Mouse (Mus musculus) T-helper 1 cell (primary cell): ENCODE measurements around the gene Ephb1.

Experiments
- in situ Hi-C: fragments of 300-600 bp; cut with MboI, MseI; formaldehyde crosslinking; loops from one replicate; pipeline ENCODE4 v1.15.1; 2025; ENCODE audit warnings: high pct_unique_total_duplicates

Ephb1 gene

DNA sequence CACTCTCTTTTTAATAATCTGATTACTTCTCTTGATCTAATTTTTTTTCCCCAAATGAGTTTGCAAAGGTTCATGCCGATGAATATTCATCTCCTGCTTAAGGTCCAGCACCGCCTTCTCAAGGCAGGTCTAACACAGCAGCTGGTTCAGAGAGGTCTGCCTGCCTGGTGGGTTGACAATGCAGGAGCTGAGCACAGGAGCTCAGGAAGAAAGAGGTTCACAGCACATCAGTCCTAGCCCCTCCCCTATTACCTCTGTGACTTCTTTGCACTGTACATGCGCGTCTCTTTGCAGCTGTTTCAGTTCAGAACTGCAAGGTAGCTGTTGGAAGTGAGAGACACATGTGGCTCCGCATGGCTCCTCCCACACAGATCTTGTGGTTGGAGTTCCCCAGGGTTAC lies 281.1 kb downstream of the Ephb1 start:
- in situ Hi-C loops, result no loop called here

DNA sequence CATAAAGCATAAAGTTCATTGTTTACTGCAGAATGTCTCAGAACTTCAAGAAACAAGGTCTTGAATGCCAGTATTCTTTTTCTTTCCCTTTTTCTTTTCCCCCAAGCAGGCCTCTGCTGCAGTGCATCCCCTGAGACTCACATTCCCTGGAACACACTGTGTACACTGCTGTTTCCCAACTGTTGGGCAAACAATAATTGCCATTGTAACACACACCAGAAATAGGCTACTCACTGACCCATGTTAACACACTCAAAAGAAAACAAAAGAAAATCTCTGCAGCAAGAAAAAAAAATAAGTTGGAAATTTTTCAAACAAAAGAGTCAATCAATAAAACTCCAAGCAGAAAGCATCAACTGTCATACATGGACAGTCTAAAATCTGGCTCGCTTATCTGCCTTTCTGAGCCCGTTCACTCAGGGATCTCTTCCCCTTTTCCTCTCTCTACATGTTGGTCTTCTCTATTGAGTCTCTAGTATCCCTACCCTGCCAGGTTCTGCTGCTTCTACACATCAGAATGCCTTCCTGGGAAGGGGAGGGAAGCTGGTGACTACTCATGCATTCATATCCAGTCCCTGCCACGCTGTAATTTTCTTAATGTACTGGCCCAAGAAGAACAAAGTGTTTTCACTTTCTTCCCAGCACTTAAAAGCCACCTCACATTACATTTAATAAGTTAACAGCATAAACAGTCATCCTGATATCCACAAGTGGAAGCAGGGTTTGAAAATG lies 285.2 kb downstream of the Ephb1 start:
- in situ Hi-C loops, result no loop called here

GRCm38 (mm10) chr9:102066601-102067000 lies 287.9 kb downstream of the Ephb1 start:
- in situ Hi-C loops, result no loop called here

- in situ Hi-C loops, result no loop called here
These were observed 308.6 kb downstream of the Ephb1 start for GRCm38 (mm10) chr9:102045886-102046285.

DNA sequence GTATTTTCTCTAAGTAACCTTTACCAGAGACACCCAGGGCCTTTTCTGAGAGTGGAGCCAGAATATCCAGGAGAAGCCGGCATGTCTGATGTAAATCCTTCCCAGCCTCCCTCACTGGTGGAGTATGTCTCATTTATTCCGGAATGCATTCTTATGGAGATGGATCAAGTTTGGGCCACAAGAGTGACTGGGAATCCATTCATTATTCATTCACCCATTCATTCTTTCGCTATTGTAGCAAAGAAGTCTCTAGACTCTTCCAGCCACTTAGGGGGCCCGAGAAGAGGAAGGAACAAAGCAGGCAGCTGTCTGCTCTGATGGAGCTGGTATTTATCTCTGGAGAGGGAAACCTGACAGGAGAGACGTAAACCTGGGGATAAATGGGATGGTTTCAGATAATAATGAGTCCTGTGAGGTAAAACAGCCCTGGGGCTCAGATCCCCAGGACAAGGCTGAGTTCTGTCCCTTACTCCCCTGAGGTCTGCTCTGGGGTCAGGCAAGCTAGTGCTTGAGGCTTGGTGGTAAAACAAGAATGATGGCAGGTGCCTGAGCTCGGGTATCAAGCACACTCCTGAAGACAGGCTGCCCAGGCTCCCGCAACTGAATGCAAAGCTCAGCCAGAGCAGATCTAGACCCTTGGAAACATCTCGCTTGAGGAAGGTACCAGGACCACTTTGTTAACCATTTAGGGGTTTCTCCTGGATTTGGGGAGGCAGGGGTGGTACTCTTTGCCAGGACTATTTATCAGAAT lies 309.2 kb downstream of the Ephb1 start:
- in situ Hi-C loops, result no loop called here

- in situ Hi-C loops, result no loop called here
These were observed 315.3 kb downstream of the Ephb1 start for GRCm38 (mm10) chr9:102039011-102039733.

DNA sequence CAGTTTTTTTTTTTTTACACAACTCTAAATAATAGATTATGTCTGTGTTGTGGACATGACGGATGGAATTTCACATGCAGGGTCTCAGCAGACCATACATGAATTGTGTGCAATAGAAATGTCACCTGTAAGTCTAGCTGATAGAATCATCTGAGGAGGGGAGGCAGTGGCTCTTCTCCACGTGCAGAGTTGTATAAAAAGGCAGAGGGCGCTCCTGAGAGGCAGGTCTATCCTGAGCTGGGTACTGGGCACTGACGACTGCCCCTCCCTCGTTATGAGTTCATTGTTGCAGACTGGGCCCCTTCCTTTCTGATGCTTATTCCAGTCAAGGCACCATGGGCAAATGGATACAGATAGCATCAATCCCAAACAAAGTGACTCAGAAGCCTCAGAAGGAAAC lies 318.4 kb downstream of the Ephb1 start:
- in situ Hi-C loops, result no loop called here

DNA sequence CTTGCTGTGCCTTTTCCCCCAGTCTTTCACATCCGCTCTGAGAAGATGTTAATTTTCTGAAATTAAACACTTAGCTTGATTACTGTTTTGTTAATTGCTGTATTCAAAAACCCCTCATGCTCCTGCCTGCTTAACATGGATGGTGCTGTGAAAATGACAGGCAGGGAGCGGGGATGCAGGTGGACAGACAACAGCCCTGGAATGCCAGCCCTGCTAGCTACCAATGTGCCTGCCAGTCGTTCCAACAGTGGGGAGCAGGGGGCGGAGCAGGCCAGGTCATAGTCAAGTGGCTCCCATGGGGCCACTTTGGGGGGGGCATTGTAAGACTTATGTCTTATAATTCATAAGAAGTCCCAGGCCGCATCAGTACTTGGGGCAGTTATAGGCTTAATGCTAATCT lies 321.3 kb downstream of the Ephb1 start:
- in situ Hi-C loops, result no loop called here

GRCm38 (mm10) chr9:102032376-102032775 lies 322.1 kb downstream of the Ephb1 start:
- in situ Hi-C loops, result no loop called here

DNA sequence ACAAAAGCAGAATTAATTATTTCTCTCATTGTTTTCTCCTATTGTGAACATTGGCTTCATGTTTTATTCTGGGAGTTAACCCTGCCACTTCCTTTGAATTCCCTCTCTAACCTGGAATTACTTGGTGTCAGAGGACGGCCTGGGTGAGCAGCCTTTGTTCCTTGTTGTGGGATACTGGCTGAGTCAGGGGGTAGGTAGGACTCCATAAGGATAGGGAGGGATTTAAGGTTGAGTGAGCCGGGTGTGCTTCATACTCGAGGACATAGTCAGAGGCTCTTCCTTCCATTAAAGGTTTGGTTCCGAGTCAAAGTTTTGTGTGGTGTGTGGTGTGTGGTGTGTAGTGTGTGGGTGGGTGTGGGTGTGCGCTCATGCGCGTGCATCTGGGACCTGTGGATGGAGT lies 324.8 kb downstream of the Ephb1 start:
- in situ Hi-C loops, result no loop called here

DNA sequence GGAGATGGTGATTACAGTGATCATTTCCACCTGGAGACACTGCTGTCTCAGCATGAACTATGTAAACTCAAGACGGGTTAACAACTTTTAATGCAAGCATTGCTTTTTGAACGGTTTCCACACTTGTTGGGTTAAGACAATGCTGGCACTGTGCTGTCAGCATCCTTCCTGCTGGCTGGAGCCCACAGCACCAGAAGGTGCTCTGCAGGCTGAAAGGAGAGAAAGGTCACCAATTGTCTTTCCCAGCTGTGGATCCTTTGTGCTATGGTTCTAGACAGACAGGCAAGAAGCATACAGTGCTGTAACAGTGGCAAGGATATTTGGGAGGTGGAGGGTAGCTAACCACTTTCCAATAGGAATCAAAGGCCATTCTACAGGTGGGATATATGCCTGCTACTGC lies 328.4 kb downstream of the Ephb1 start:
- in situ Hi-C loops, result no loop called here

- in situ Hi-C loops, result no loop called here
These were observed 329.4 kb downstream of the Ephb1 start for GRCm38 (mm10) chr9:102025141-102025540.

- in situ Hi-C loops, result no loop called here
These were observed 339.0 kb downstream of the Ephb1 start for GRCm38 (mm10) chr9:102015516-102015915.

GRCm38 (mm10) chr9:102007706-102008105 lies 346.8 kb downstream of the Ephb1 start:
- in situ Hi-C loops, result no loop called here

GRCm38 (mm10) chr9:102006539-102006938 lies 348.0 kb downstream of the Ephb1 start:
- in situ Hi-C loops, result no loop called here

GRCm38 (mm10) chr9:102002920-102003319 lies 351.6 kb downstream of the Ephb1 start:
- in situ Hi-C loops, result no loop called here

- in situ Hi-C loops, result no loop called here
These were observed 352.3 kb downstream of the Ephb1 start for GRCm38 (mm10) chr9:102002186-102002585.

DNA sequence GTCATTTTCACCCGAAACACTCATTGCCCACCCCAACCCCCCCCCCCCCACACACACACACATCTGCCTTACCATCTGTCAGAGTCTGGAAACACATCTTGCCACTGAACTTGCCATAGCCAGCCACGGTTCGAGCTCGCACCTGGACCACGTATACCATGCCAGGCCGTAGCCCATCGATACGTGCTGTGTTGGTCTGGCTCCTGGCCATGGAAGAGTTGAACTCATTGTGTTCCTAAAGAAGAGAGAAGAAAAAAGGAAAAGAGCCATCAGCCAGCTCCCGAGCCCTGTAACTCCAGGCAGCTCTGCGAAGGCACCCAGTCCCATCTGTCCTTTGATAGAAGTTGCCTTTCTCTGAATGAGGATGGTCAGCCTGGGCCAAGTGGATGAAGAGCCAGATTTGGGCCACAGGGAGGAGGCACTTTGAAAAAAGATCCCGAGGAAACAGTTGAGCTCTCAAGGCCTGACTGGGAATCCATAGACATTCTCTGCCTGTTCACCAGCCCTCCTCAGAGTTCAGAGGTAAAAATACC lies 352.8 kb downstream of the Ephb1 start:
- in situ Hi-C loops, result no loop called here

DNA sequence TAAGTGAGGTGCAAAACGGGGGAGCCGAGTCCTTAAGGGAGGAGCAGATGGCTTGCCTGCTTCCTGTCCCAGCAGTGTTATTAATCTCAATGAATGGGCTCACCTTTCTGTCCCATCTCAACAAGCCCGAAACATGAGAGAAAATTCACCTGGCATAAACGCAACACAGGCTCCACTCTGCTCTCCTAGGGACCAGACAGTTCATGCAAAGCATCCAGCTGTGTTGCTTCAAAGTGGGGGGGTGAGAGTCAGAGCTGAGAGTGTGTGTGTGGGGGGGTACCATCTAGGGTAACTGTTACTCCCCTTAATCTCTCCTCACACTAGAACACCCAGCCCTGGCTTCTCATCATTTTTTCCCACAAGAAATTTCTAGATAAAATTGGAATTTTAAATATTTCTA lies 354.8 kb downstream of the Ephb1 start:
- in situ Hi-C loops, result no loop called here

GRCm38 (mm10) chr9:101996771-101997500 lies 357.6 kb downstream of the Ephb1 start:
- in situ Hi-C loops, result no loop called here

GRCm38 (mm10) chr9:101996183-101996582 lies 358.3 kb downstream of the Ephb1 start:
- in situ Hi-C loops, result no loop called here
